Mouse (Mus musculus) megakaryocyte, embryonic 14.5 days (primary cell): ENCODE measurements at regions not wholly inside any gene's neighbourhood (a gene's known extent, or its start where the extent isn't known, plus 50 kb on each side); places are given as distances from the start of the nearest gene placed in this dataset.

Source experiments
- FLI1 ChIP-seq: IDR thresholded peaks from 2 replicates; pipeline ENCODE4 v1.6.1; 2012; ENCODE audit warnings: low read length, inconsistent platforms, mixed read lengths
- GATA1 ChIP-seq: IDR thresholded peaks from 3 replicates; pipeline ENCODE4 v1.6.1; 2012; ENCODE audit warnings: mixed read lengths, low read length, inconsistent platforms, borderline replicate concordance

DNA sequence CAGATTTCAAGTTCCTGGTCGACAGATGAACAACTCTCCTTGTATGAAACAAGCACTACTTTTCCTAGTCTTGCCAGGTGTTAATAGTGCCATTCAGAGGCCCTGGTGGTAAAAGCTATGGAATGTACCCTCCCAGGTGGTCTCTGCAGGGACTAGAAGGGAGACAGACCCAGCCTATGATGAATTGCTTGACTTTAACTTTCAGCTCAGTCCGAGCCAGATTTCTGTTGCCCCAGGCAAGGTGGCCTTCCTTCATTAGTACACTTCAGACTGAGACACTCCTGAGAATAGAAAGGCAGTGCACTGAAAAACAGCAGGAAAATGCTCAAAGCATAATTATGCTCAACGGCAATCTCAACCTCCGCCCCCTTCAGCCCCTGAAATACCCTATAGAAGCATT lies 450.8 kb upstream of the Klf12 start:
- TF ChIP-seq GATA1 (no peak), FLI1 (no peak)
